Mouse (Mus musculus): ENCODE measurements around the gene Pa2g4.

GRCm38 (mm10) chr10:128614934-128615333, 49.1 kb upstream of the Pa2g4 start:
- TF ChIP-seq CTCF (IDR thresholded peaks at IDR 0.05; ENCODE audit: low read depth) (peak; percentile 51), EP300 (IDR thresholded peaks at IDR 0.05; ENCODE audit: low read depth) (no peak)

Measured in liver, embryonic 14.5 days (tissue).